Mouse (Mus musculus): ENCODE measurements at regions not wholly inside any gene's neighbourhood (a gene's known extent, or its start where the extent isn't known, plus 50 kb on each side); places are given as distances from the start of the nearest gene placed in this dataset.

GRCm38 (mm10) chr6:148605226-148605625 lies 161.0 kb upstream of the Tmtc1 start:
- H3K27ac ChIP-seq (replicated peaks; ENCODE audit: insufficient read depth, low read depth, low read length): no peak overlapping the region
- 91% methylated on average over 1 of the region's 1 CpGs for WGBS
- TF ChIP-seq CTCF (IDR thresholded peaks at IDR 0.05; ENCODE audit: low read depth, low read length) (no peak), POLR2A (IDR thresholded peaks at IDR 0.05; ENCODE audit: extremely low read depth, insufficient read depth, low read length) (no peak)
- H3K4me1 ChIP-seq (ENCODE audit: control insufficient read depth, insufficient read depth, low read length): no peaks in the 10 kb centered on the region
- DNase-seq (ENCODE audit: extremely low read depth, low read depth, low spot score): no peak
- H3K4me3 ChIP-seq (ENCODE audit: insufficient read depth, low read depth, low read length): no peak overlapping the region
- H3K36me3 ChIP-seq (ENCODE audit: control insufficient read depth, insufficient read depth, low read length): no peaks in the 10 kb centered on the region
- no peaks in the 10 kb centered on the region for H3K79me2 ChIP-seq (ENCODE audit: control insufficient read depth, insufficient read depth, low read length)
- no peaks in the 10 kb centered on the region for H3K27me3 ChIP-seq (ENCODE audit: control insufficient read depth, insufficient read depth, low read length)
- H3K9ac ChIP-seq (ENCODE audit: low read depth, low read length): no peak overlapping the region

- no peak for TF ChIP-seq POLR2A (IDR thresholded peaks at IDR 0.05; ENCODE audit: extremely low read depth, insufficient read depth, low read length)
- TF ChIP-seq CTCF (IDR thresholded peaks at IDR 0.05; ENCODE audit: low read depth, low read length): no peak
- H3K9ac ChIP-seq (ENCODE audit: low read depth, low read length): no peak overlapping the region
- DNase-seq (ENCODE audit: extremely low read depth, low read depth, low spot score): no peak
- H3K79me2 ChIP-seq (ENCODE audit: control insufficient read depth, insufficient read depth, low read length): no peaks in the 10 kb centered on the region
- no peaks in the 10 kb centered on the region for H3K4me1 ChIP-seq (ENCODE audit: control insufficient read depth, insufficient read depth, low read length)
- H3K27ac ChIP-seq (replicated peaks; ENCODE audit: insufficient read depth, low read depth, low read length): no peak overlapping the region
- 0% methylated on average over 1 of the region's 1 CpGs for whole genome bisulfite sequencing
- H3K27me3 ChIP-seq (ENCODE audit: control insufficient read depth, insufficient read depth, low read length): no peaks in the 10 kb centered on the region
- no peak overlapping the region for H3K4me3 ChIP-seq (ENCODE audit: insufficient read depth, low read depth, low read length)
- no peaks in the 10 kb centered on the region for H3K36me3 ChIP-seq (ENCODE audit: control insufficient read depth, insufficient read depth, low read length)
Observed at GRCm38 (mm10) chr6:148604790-148605189, 160.6 kb upstream of the Tmtc1 start.

- WGBS: 87% methylated on average over 2 of the region's 2 CpGs
- H3K36me3 ChIP-seq (ENCODE audit: control insufficient read depth, insufficient read depth, low read length): no peaks in the 10 kb centered on the region
- no peaks in the 10 kb centered on the region for H3K27me3 ChIP-seq (ENCODE audit: control insufficient read depth, insufficient read depth, low read length)
- no peak overlapping the region for H3K27ac ChIP-seq (replicated peaks; ENCODE audit: insufficient read depth, low read depth, low read length)
- no peaks in the 10 kb centered on the region for H3K4me1 ChIP-seq (ENCODE audit: control insufficient read depth, insufficient read depth, low read length)
- TF ChIP-seq CTCF (IDR thresholded peaks at IDR 0.05; ENCODE audit: low read depth, low read length) (no peak), POLR2A (IDR thresholded peaks at IDR 0.05; ENCODE audit: extremely low read depth, insufficient read depth, low read length) (no peak)
- H3K79me2 ChIP-seq (ENCODE audit: control insufficient read depth, insufficient read depth, low read length): no peaks in the 10 kb centered on the region
- H3K9ac ChIP-seq (ENCODE audit: low read depth, low read length): no peak overlapping the region
- no peak overlapping the region for H3K4me3 ChIP-seq (ENCODE audit: insufficient read depth, low read depth, low read length)
- no peak for DNase-seq (ENCODE audit: extremely low read depth, low read depth, low spot score)
Observed at GRCm38 (mm10) chr6:148603878-148604277, 159.7 kb upstream of the Tmtc1 start.

- H3K4me3 ChIP-seq (ENCODE audit: insufficient read depth, low read depth, low read length): no peak overlapping the region
- no peaks in the 10 kb centered on the region for H3K36me3 ChIP-seq (ENCODE audit: control insufficient read depth, insufficient read depth, low read length)
- H3K4me1 ChIP-seq (ENCODE audit: control insufficient read depth, insufficient read depth, low read length): no peaks in the 10 kb centered on the region
- 62% methylated on average over 4 of the region's 4 CpGs for WGBS
- no peak for DNase-seq (ENCODE audit: extremely low read depth, low read depth, low spot score)
- no peak overlapping the region for H3K27ac ChIP-seq (replicated peaks; ENCODE audit: insufficient read depth, low read depth, low read length)
- no peaks in the 10 kb centered on the region for H3K79me2 ChIP-seq (ENCODE audit: control insufficient read depth, insufficient read depth, low read length)
- H3K9ac ChIP-seq (ENCODE audit: low read depth, low read length): no peak overlapping the region
- peaks cover 2% of the 10 kb centered on the region; the same call in 1 of the 2 replicates for H3K27me3 ChIP-seq (ENCODE audit: control insufficient read depth, insufficient read depth, low read length)
- TF ChIP-seq CTCF (IDR thresholded peaks at IDR 0.05; ENCODE audit: low read depth, low read length) (no peak), POLR2A (IDR thresholded peaks at IDR 0.05; ENCODE audit: extremely low read depth, insufficient read depth, low read length) (no peak)
Observed at GRCm38 (mm10) chr6:148603460-148603859, 159.3 kb upstream of the Tmtc1 start.

GRCm38 (mm10) chr6:148602894-148603293 lies 158.7 kb upstream of the Tmtc1 start:
- Histone ChIP-seq H3K79me2 (ENCODE audit: control insufficient read depth, insufficient read depth, low read length) (no peaks in the 10 kb centered on the region), H3K36me3 (ENCODE audit: control insufficient read depth, insufficient read depth, low read length) (no peaks in the 10 kb centered on the region), H3K9ac (ENCODE audit: low read depth, low read length) (no peak overlapping the region), H3K4me3 (ENCODE audit: insufficient read depth, low read depth, low read length) (no peak overlapping the region), H3K27me3 (ENCODE audit: control insufficient read depth, insufficient read depth, low read length) (peaks cover 3% of the 10 kb centered on the region; the same call in 1 of the 2 replicates), H3K27ac (replicated peaks; ENCODE audit: insufficient read depth, low read depth, low read length) (no peak overlapping the region), H3K4me1 (ENCODE audit: control insufficient read depth, insufficient read depth, low read length) (no peaks in the 10 kb centered on the region)
- DNase-seq (ENCODE audit: extremely low read depth, low read depth, low spot score): no peak
- WGBS: 77% methylated on average over 2 of the region's 2 CpGs
- no peak for TF ChIP-seq CTCF (IDR thresholded peaks at IDR 0.05; ENCODE audit: low read depth, low read length)
- no peak for TF ChIP-seq POLR2A (IDR thresholded peaks at IDR 0.05; ENCODE audit: extremely low read depth, insufficient read depth, low read length)

GRCm38 (mm10) chr6:148600934-148601333 lies 156.7 kb upstream of the Tmtc1 start:
- no peaks in the 10 kb centered on the region for H3K79me2 ChIP-seq (ENCODE audit: control insufficient read depth, insufficient read depth, low read length)
- H3K36me3 ChIP-seq (ENCODE audit: control insufficient read depth, insufficient read depth, low read length): no peaks in the 10 kb centered on the region
- TF ChIP-seq POLR2A (IDR thresholded peaks at IDR 0.05; ENCODE audit: extremely low read depth, insufficient read depth, low read length) (no peak), CTCF (IDR thresholded peaks at IDR 0.05; ENCODE audit: low read depth, low read length) (no peak)
- no peak overlapping the region for H3K27ac ChIP-seq (replicated peaks; ENCODE audit: insufficient read depth, low read depth, low read length)
- DNase-seq (ENCODE audit: extremely low read depth, low read depth, low spot score): no peak
- H3K9ac ChIP-seq (ENCODE audit: low read depth, low read length): no peak overlapping the region
- H3K27me3 ChIP-seq (ENCODE audit: control insufficient read depth, insufficient read depth, low read length): peaks cover 3% of the 10 kb centered on the region; the same call in 1 of the 2 replicates
- no peaks in the 10 kb centered on the region for H3K4me1 ChIP-seq (ENCODE audit: control insufficient read depth, insufficient read depth, low read length)
- no peak overlapping the region for H3K4me3 ChIP-seq (ENCODE audit: insufficient read depth, low read depth, low read length)
- 71% methylated on average over 2 of the region's 2 CpGs for WGBS

Data from liver, adult 2 months (tissue).